Mouse (Mus musculus): ENCODE results near the gene Trmu.
"Not testable (repeated sequence)": the region's sequence is repeated elsewhere in the genome, so short reads cannot be mapped to it uniquely, and the experiment has no call there.

The Trmu gene

GRCm38 (mm10) chr15:85878848-85879497 lies at the start of gene Trmu:
Trmu (plus strand) TSS chr15:85879312.
- peak; percentile 92 for DNase-seq (ENCODE audit: low read depth, low spot score)

- DNase-seq (ENCODE audit: low read depth, low spot score): no peak
These were observed 49.6 kb upstream of the Trmu start for GRCm38 (mm10) chr15:85829470-85829869.

- peak; percentile 88 for DNase-seq (ENCODE audit: low read depth, low spot score)
These were observed 47.0 kb upstream of the Trmu start, which contains the start of gene Ttc38 for GRCm38 (mm10) chr15:85831954-85832590. Ttc38 (plus strand) TSS chr15:85832306.

- DNase-seq (ENCODE audit: low read depth, low spot score): peak; percentile 15
These were observed 46.5 kb upstream of the Trmu start for GRCm38 (mm10) chr15:85832599-85832998.

- DNase-seq (ENCODE audit: low read depth, low spot score): peak; percentile 48
These were observed 43.8 kb upstream of the Trmu start for GRCm38 (mm10) chr15:85835335-85835734.

- no peak for DNase-seq (ENCODE audit: low read depth, low spot score)
These were observed 42.2 kb upstream of the Trmu start for GRCm38 (mm10) chr15:85836887-85837286.

- peak; percentile 60 for DNase-seq (ENCODE audit: low read depth, low spot score)
These were observed 38.1 kb upstream of the Trmu start for GRCm38 (mm10) chr15:85840983-85841382.

GRCm38 (mm10) chr15:85841796-85842360 lies 37.2 kb upstream of the Trmu start:
- DNase-seq (ENCODE audit: low read depth, low spot score): no peak

GRCm38 (mm10) chr15:85845071-85845470 lies 34.0 kb upstream of the Trmu start:
- DNase-seq (ENCODE audit: low read depth, low spot score): no peak

- DNase-seq (ENCODE audit: low read depth, low spot score): peak; percentile 23
These were observed 27.3 kb upstream of the Trmu start for GRCm38 (mm10) chr15:85851656-85852392.

GRCm38 (mm10) chr15:85858980-85859489 lies 20.1 kb upstream of the Trmu start:
- no peak for DNase-seq (ENCODE audit: low read depth, low spot score)

GRCm38 (mm10) chr15:85859490-85860031 lies 19.6 kb upstream of the Trmu start, which contains the start of gene Gtse1:
Gtse1 (plus strand) TSS chr15:85859745.
- peak; percentile 96 for DNase-seq (ENCODE audit: low read depth, low spot score)

- not testable (repeated sequence) for DNase-seq (ENCODE audit: low read depth, low spot score)
These were observed 13.2 kb upstream of the Trmu start for GRCm38 (mm10) chr15:85865913-85866312.

- peak; percentile 87 for DNase-seq (ENCODE audit: low read depth, low spot score)
These were observed 11.4 kb upstream of the Trmu start for GRCm38 (mm10) chr15:85867696-85868095.

- no peak for DNase-seq (ENCODE audit: low read depth, low spot score)
These were observed 1.8 kb upstream of the Trmu start for GRCm38 (mm10) chr15:85877336-85877735.

- DNase-seq (ENCODE audit: low read depth, low spot score): no peak
These were observed 385 bp downstream of the Trmu start for GRCm38 (mm10) chr15:85879498-85879895.

GRCm38 (mm10) chr15:85885606-85886005 lies 6.5 kb downstream of the Trmu start:
- DNase-seq (ENCODE audit: low read depth, low spot score): no peak

GRCm38 (mm10) chr15:85889235-85889634 lies 10.1 kb downstream of the Trmu start:
- DNase-seq (ENCODE audit: low read depth, low spot score): no peak

- no peak for DNase-seq (ENCODE audit: low read depth, low spot score)
These were observed 12.9 kb downstream of the Trmu start for GRCm38 (mm10) chr15:85891971-85892370.

GRCm38 (mm10) chr15:85892498-85893118 lies 13.5 kb downstream of the Trmu start:
- DNase-seq (ENCODE audit: low read depth, low spot score): no peak

- DNase-seq (ENCODE audit: low read depth, low spot score): no peak
These were observed 14.8 kb downstream of the Trmu start for GRCm38 (mm10) chr15:85893871-85894270.

Data from CD4-positive, CD25-positive, alpha-beta regulatory T cell, adult 2 months (primary cell).